Mouse (Mus musculus): ENCODE results near the gene Cwf19l1. TPM values are rescaled to one million over a fixed set of nuclear protein-coding genes. Genes with fewer than 3 reads are reported as not detected.

The Cwf19l1 gene
- polyA plus RNA-seq, 1 experiment = 28.8 TPM

DNA sequence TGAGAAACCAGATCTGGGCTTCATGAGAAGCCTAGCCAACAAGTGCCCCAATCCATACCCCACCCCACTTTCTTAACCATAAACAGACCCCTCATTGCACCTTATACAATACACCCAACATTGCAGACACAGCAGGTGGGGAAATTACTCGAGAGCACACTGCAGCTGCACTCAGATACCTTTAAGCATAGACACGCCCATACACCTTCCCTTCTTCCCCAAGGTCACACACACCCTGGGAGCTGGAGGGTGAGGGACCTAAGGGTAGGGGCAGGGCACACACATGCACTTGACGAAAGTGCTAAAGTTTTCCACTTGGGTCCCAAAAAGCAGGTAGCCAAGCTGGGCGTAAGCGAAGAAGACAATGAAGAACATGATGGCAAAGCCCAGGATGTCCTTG lies 18.1 kb upstream of the Cwf19l1 start:
- no peaks in the 10 kb centered on the region; the same call in 1 of the 2 replicates for H3K27me3 ChIP-seq (ENCODE audit: control insufficient read depth, insufficient read depth, low read length)
- H3K27ac ChIP-seq (ENCODE audit: insufficient read depth, low read length) = no peak overlapping the region
- TF ChIP-seq CTCF (IDR thresholded peaks at IDR 0.05; ENCODE audit: borderline replicate concordance, insufficient read depth, low read depth, low read length) (no peak), POLR2A (IDR thresholded peaks at IDR 0.05; ENCODE audit: borderline replicate concordance, insufficient read depth, low read length) (no peak)
- H3K4me1 ChIP-seq (ENCODE audit: control insufficient read depth, insufficient read depth, low read length) = no peaks in the 10 kb centered on the region
- DNase-seq = no peak
- WGBS = 76% methylated on average over 5 of the region's 5 CpGs
- no peak overlapping the region for H3K4me3 ChIP-seq (replicated peaks; ENCODE audit: insufficient read depth, low read depth, low read length)

DNA sequence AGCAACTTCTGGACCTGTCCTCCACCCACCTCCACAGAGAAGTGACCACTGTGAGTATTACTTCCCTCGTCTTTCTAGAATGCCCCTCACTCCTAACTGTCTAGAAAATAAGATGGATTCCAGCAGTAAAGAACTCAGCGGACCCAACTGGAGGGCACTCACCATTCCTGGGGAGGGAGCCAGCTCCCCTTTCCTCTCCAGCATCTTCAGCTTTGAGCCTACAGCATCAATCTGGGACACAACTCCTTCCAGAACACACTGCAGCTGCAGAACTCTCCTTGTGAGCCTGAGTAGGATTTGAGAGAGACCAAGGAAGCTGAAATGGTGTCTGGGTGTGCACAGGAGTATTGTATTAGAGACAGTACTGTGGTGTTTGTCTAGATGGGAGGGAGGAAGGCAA lies 13.3 kb upstream of the Cwf19l1 start:
- 79% methylated on average over 2 of the region's 2 CpGs for WGBS
- DNase-seq = no peak
- no peaks in the 10 kb centered on the region for H3K27me3 ChIP-seq (ENCODE audit: control insufficient read depth, insufficient read depth, low read length)
- no peaks in the 10 kb centered on the region for H3K4me1 ChIP-seq (ENCODE audit: control insufficient read depth, insufficient read depth, low read length)
- H3K27ac ChIP-seq (ENCODE audit: insufficient read depth, low read length) = no peak overlapping the region
- H3K4me3 ChIP-seq (replicated peaks; ENCODE audit: insufficient read depth, low read depth, low read length) = no peak overlapping the region
- TF ChIP-seq CTCF (IDR thresholded peaks at IDR 0.05; ENCODE audit: borderline replicate concordance, insufficient read depth, low read depth, low read length) = no peak
- TF ChIP-seq POLR2A (IDR thresholded peaks at IDR 0.05; ENCODE audit: borderline replicate concordance, insufficient read depth, low read length) = no peak

DNA sequence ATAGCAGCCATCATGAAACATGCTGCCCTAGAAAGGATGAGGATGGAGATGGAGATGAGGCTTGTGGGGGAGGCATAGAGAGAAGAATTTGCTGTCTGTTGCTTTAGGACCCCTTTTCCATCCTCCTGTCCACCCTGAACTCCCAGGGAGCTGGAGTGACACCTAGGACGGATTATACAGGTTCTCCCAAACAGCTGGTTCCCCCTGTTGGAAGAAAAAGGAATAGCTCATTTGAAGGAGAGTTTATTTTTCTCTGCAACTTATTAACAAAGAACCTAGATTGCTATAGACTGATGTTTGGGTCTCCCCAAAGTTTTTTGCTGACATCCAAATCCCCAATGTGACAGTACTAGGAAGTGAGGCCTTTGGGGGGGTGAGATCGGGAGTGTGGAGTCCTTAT lies 12.7 kb upstream of the Cwf19l1 start:
- DNase-seq = no peak
- no peak for TF ChIP-seq POLR2A (IDR thresholded peaks at IDR 0.05; ENCODE audit: borderline replicate concordance, insufficient read depth, low read length)
- TF ChIP-seq CTCF (IDR thresholded peaks at IDR 0.05; ENCODE audit: borderline replicate concordance, insufficient read depth, low read depth, low read length) = no peak
- Histone ChIP-seq H3K4me3 (replicated peaks; ENCODE audit: insufficient read depth, low read depth, low read length) (no peak overlapping the region), H3K27ac (ENCODE audit: insufficient read depth, low read length) (no peak overlapping the region), H3K27me3 (ENCODE audit: control insufficient read depth, insufficient read depth, low read length) (no peaks in the 10 kb centered on the region), H3K4me1 (ENCODE audit: control insufficient read depth, insufficient read depth, low read length) (no peaks in the 10 kb centered on the region)
- 30% methylated on average over 2 of the region's 2 CpGs for whole genome bisulfite sequencing

DNA sequence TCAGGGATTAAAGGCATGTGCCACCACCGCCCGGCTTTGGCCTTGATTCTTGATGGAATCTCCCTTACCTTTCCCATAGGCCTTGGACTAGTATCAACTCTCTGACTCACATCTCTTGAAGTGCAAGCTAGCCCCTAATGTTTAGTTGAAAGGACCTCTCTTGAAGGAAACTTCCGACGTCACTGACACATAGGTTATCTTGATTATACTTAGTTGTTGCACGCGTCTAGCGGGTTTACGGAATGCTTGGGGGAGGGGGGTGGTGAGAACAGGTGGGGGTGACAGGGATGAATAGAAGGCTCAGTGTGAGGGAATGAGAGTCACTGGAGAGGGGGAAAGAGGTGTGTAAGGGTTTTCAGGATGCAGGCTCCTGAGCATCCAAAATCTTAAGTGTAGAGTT lies 11.3 kb upstream of the Cwf19l1 start:
- WGBS = 95% methylated on average over 8 of the region's 8 CpGs

DNA sequence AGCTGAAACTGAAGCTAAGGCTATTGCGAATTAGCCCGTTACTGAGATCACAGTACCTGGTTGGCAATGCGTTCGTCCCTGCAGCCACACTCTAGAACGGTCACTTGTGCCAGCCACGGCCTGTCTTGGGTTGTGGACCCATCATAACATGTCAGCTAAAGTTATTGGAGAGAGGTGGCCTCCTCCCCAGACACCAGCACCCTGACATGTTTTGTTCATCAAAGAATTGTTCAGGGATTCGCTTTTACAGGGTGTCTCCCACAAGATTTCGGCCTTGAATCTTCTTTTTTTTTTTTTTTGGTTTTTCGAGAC lies 10.8 kb upstream of the Cwf19l1 start:
- peak overlapping the region; percentile 34; the same call in 1 of the 2 replicates for H3K27ac ChIP-seq (ENCODE audit: insufficient read depth, low read length)
- DNase-seq = no peak
- no peak for TF ChIP-seq CTCF (IDR thresholded peaks at IDR 0.05; ENCODE audit: borderline replicate concordance, insufficient read depth, low read depth, low read length)
- no peak for TF ChIP-seq POLR2A (IDR thresholded peaks at IDR 0.05; ENCODE audit: borderline replicate concordance, insufficient read depth, low read length)
- no peaks in the 10 kb centered on the region for H3K4me1 ChIP-seq (ENCODE audit: control insufficient read depth, insufficient read depth, low read length)
- H3K27me3 ChIP-seq (ENCODE audit: control insufficient read depth, insufficient read depth, low read length) = no peaks in the 10 kb centered on the region
- 53% methylated on average over 9 of the region's 9 CpGs for WGBS
- H3K4me3 ChIP-seq (replicated peaks; ENCODE audit: insufficient read depth, low read depth, low read length) = peak overlapping the region; percentile 87

More for the DNA sequence above, 11.3 kb upstream of the Cwf19l1 start:
- Histone ChIP-seq H3K27me3 (ENCODE audit: control insufficient read depth, insufficient read depth, low read length) (no peaks in the 10 kb centered on the region), H3K27ac (ENCODE audit: insufficient read depth, low read length) (no peak overlapping the region), H3K4me1 (ENCODE audit: control insufficient read depth, insufficient read depth, low read length) (no peaks in the 10 kb centered on the region), H3K4me3 (replicated peaks; ENCODE audit: insufficient read depth, low read depth, low read length) (no peak overlapping the region)
- no peak for TF ChIP-seq POLR2A (IDR thresholded peaks at IDR 0.05; ENCODE audit: borderline replicate concordance, insufficient read depth, low read length)
- TF ChIP-seq CTCF (IDR thresholded peaks at IDR 0.05; ENCODE audit: borderline replicate concordance, insufficient read depth, low read depth, low read length) = no peak
- no peak for DNase-seq

DNA sequence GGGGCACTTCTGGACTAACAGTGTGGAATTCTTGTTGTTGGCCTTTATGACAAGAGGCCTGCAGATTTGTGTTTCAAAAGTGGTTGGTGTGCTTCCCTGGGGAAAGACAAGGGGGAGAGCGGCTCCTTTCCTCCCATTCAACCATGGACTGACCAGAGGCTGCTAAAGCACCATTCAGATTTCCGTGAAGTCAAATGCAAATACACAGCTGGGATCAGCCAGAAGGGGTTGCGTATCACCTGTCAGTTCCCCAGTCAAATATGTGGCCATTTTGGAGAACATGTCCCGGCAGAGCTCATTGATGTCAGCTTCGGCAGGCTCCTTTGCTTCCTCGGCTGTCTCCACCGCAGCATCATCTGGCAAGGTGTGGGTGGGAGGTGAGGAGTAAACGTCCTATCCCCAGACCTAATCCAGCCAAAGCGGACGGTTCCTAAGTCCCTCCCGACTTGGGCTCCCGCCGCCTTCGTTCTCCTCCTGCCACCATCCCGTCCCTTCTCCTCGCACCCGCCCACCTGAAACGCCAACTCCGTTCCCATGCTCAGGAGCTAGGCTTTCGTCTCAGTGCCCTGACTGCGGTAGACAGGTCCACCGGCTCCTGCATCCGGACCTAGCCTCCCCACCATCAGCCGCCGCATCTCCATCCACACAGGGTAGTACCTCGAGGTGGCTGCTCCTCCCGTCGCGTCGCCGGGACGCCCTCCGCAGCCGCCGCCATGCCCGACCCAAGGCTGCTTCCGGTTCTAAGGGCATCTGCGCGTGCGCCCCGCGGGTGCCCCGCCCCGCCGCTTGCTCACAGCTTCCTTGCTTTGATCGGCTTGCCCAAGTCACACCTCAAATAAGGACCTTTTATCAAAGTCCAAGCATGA lies 10.3 kb upstream of the Cwf19l1 start, which contains the start of gene Bloc1s2:
Bloc1s2 (minus strand) TSS at position 745 of the 866 bp plus-strand sequence.
- DNase-seq = peak; percentile 89 to 91
- no peaks in the 10 kb centered on the region for H3K4me1 ChIP-seq (ENCODE audit: control insufficient read depth, insufficient read depth, low read length)
- peak within 1 kb of the TSS; percentile 34; the same call in 1 of the 2 replicates for H3K27ac ChIP-seq (ENCODE audit: insufficient read depth, low read length)
- H3K4me3 ChIP-seq (replicated peaks; ENCODE audit: insufficient read depth, low read depth, low read length) = peak within 1 kb of the TSS; percentile 87
- WGBS = under 1% methylated on average over 46 of the region's 46 CpGs
- H3K27me3 ChIP-seq (ENCODE audit: control insufficient read depth, insufficient read depth, low read length) = no peaks in the 10 kb centered on the region
- TF ChIP-seq CTCF (IDR thresholded peaks at IDR 0.05; ENCODE audit: borderline replicate concordance, insufficient read depth, low read depth, low read length) (no peak), POLR2A (IDR thresholded peaks at IDR 0.05; ENCODE audit: borderline replicate concordance, insufficient read depth, low read length) (peak; percentile 62; the same call in 1 of the 2 replicates)

DNA sequence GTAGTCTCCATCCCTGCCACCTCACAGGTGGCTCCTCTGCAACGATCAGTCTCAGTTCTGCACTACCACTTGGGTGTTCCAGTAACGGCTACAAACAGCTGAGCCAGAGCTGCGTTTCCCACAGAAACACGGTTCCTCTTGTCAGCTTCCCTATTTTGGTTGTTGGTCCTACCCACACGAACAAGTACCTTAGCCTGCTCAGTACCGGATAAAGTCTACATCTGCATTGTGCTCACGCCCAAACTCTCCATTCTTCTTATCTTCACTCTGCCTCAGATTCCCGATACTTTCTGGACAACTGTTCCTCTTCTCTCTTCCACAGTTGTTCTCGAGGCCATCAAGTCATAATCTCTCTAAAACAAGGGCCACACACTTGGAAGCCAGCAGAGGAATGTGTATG lies 8.7 kb upstream of the Cwf19l1 start:
- H3K27me3 ChIP-seq (ENCODE audit: control insufficient read depth, insufficient read depth, low read length) = no peaks in the 10 kb centered on the region
- no peaks in the 10 kb centered on the region for H3K4me1 ChIP-seq (ENCODE audit: control insufficient read depth, insufficient read depth, low read length)
- WGBS = 89% methylated on average over 9 of the region's 9 CpGs
- TF ChIP-seq POLR2A (IDR thresholded peaks at IDR 0.05; ENCODE audit: borderline replicate concordance, insufficient read depth, low read length) (no peak), CTCF (IDR thresholded peaks at IDR 0.05; ENCODE audit: borderline replicate concordance, insufficient read depth, low read depth, low read length) (no peak)
- no peak for DNase-seq
- H3K27ac ChIP-seq (ENCODE audit: insufficient read depth, low read length) = no peak overlapping the region
- no peak overlapping the region for H3K4me3 ChIP-seq (replicated peaks; ENCODE audit: insufficient read depth, low read depth, low read length)

DNA sequence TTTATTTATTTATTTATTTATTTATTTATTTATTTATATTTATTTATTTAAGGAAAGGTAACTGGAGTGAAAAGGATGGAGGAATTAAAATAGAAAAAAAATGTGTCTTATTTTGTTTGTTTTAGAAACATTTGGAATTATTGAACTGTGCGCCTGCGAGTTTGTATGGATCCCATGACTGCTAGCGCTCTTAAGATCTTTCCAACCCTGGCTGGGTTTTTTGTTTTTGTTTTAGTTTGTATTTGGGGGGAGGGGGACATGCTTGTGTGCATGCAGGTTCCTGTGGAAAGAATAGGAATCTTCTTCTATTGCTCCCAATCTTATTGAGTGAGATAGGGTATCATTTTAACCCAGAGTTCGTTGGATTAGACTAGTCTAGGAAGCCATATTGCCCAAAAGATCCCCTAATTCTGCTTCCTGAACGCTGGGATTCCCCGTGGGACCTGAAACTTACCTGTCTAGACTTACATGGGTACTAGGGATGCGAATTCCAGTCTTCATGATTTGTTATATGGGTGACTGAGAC lies 347 bp upstream of the Cwf19l1 start:
- peak; percentile 26 to 29 for DNase-seq
- Histone ChIP-seq H3K27ac (ENCODE audit: insufficient read depth, low read length) (no peak overlapping the region), H3K4me3 (replicated peaks; ENCODE audit: insufficient read depth, low read depth, low read length) (peak overlapping the region; percentile 45), H3K27me3 (ENCODE audit: control insufficient read depth, insufficient read depth, low read length) (no peaks in the 10 kb centered on the region), H3K4me1 (ENCODE audit: control insufficient read depth, insufficient read depth, low read length) (no peaks in the 10 kb centered on the region)
- TF ChIP-seq POLR2A (IDR thresholded peaks at IDR 0.05; ENCODE audit: borderline replicate concordance, insufficient read depth, low read length) (no peak), CTCF (IDR thresholded peaks at IDR 0.05; ENCODE audit: borderline replicate concordance, insufficient read depth, low read depth, low read length) (no peak)
- WGBS = 22% methylated on average over 7 of the region's 7 CpGs

Measured in cerebellum, adult 2 months (tissue).